Mouse (Mus musculus): ENCODE results near the gene Xpr1. TPM values are rescaled to one million over a fixed set of nuclear protein-coding genes. Genes with fewer than 3 reads are reported as not detected.

Gene Xpr1
- total and polyA plus RNA-seq, 3 experiments = 6.2 to 67.8 (median 12.2) TPM

DNA sequence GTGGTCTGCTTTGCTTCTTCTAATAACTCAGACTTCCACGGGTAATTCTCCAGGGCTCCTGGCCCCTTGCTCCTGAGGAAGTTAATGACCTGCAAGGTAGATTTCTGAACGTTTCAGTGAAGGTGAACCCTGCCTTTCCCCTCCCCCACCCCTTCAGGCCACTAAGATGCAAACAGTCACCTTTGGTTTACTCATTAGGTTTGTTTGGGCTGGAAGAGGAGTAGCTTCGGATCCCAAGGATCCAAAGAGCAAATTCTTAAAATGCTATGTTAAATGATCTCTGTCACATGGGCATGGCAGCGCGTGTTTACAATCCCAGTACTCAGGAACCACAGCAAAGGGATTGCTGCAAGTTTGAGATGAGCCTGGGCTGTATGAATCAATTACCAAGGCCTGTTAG is 169.8 kb downstream of the Xpr1 start:
- no peaks in the 10 kb centered on the region for H3K9me3 ChIP-seq (replicated peaks; ENCODE audit: insufficient read depth, low read length)
- no peaks in the 10 kb centered on the region for H3K36me3 ChIP-seq (ENCODE audit: control insufficient read depth in 1 of 2, insufficient read depth in 2 of 2, low read length in 2 of 2)
- no peak for TF ChIP-seq CHD2 (IDR thresholded peaks at IDR 0.05; ENCODE audit: low read length)
- no peak for TF ChIP-seq HCFC1 (IDR thresholded peaks at IDR 0.05; ENCODE audit: low read depth, low read length)
- no peak for TF ChIP-seq TCF12 (IDR thresholded peaks at IDR 0.05; ENCODE audit: low read depth, low read length)
- no peak for TF ChIP-seq NRF1 (IDR thresholded peaks at IDR 0.05; ENCODE audit: insufficient read depth, low read depth, low read length, poor library complexity, severe bottlenecking)
- no peak for TF ChIP-seq BHLHE40 (IDR thresholded peaks at IDR 0.05; ENCODE audit: borderline replicate concordance, low read depth, low read length)
- no peak for TF ChIP-seq GABPA (IDR thresholded peaks at IDR 0.05; ENCODE audit: low read depth, low read length)
- TF ChIP-seq MYB (IDR thresholded peaks at IDR 0.05; ENCODE audit: low read depth, low read length) = no peak
- TF ChIP-seq USF2 (IDR thresholded peaks at IDR 0.05; ENCODE audit: borderline replicate concordance in 1 of 2, insufficient read depth in 1 of 2, low read depth in 1 of 2, low read length in 2 of 2) = no peak
- TF ChIP-seq SMC3 (IDR thresholded peaks at IDR 0.05; ENCODE audit: low read depth, low read length) = no peak
- TF ChIP-seq RCOR1 (IDR thresholded peaks at IDR 0.05; ENCODE audit: low read depth, low read length) = no peak
- TF ChIP-seq POLR2AphosphoS2 (IDR thresholded peaks at IDR 0.05; ENCODE audit: low read length) = no peak
- TF ChIP-seq POLR2A (IDR thresholded peaks at IDR 0.05; ENCODE audit: control insufficient read depth in 1 of 2, insufficient read depth in 1 of 2, low read depth in 1 of 2, low read length in 2 of 2, poor library complexity in 1 of 2) = no peak
- no peak for TF ChIP-seq TAL1 (IDR thresholded peaks at IDR 0.05; ENCODE audit: low read length)
- no peak for DNase-seq (ENCODE audit: low read depth, low spot score)
- no peak overlapping the region for H3K4me3 ChIP-seq (ENCODE audit: control insufficient read depth in 1 of 2, insufficient read depth in 1 of 2, low read depth in 2 of 2, low read length in 2 of 2)
- H3K9ac ChIP-seq (ENCODE audit: control insufficient read depth, low read depth, low read length, poor library complexity, severe bottlenecking) = no peak overlapping the region
- H3K79me2 ChIP-seq (ENCODE audit: control insufficient read depth, insufficient read depth, low read length, poor library complexity) = no peaks in the 10 kb centered on the region
- no peak overlapping the region for H3K27ac ChIP-seq (ENCODE audit: control insufficient read depth, low read depth, low read length)
- peaks cover 2 to 4% of the 10 kb centered on the region in 2 experiments for H3K4me1 ChIP-seq (ENCODE audit: control insufficient read depth in 1 of 2, insufficient read depth in 2 of 2, low read length in 2 of 2)
- no peaks in the 10 kb centered on the region for H3K27me3 ChIP-seq (ENCODE audit: control insufficient read depth in 1 of 2, insufficient read depth in 2 of 2, low read length in 2 of 2)

DNA sequence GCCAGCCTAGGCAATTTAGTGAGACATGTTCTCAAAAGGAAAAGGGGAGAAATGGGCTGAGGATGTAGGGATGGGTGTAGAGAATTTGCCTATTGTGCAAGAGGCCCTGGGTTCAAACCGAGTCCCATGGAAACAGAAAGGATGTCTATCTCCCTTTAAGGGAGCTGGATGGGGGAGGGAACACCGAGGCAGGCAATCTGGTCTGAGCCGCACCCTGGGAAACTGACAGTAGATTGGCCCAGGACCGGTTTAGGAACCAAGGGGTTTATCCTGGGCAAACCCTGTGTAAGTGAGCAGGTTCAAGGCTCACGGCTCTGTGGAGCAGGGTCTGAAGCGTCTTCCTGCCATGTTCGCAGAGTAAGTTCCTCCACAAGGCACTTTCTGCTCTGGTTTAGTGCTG is 171.7 kb downstream of the Xpr1 start:
- H3K79me2 ChIP-seq (ENCODE audit: control insufficient read depth, insufficient read depth, low read length, poor library complexity) = no peaks in the 10 kb centered on the region
- H3K9ac ChIP-seq (ENCODE audit: control insufficient read depth, low read depth, low read length, poor library complexity, severe bottlenecking) = no peak overlapping the region
- no peak overlapping the region for H3K27ac ChIP-seq (ENCODE audit: control insufficient read depth, low read depth, low read length)
- DNase-seq (ENCODE audit: low read depth, low spot score) = no peak
- TF ChIP-seq MYC (IDR thresholded peaks at IDR 0.05; ENCODE audit: low read depth, low read length) = no peak
- TF ChIP-seq POLR2A (IDR thresholded peaks at IDR 0.05; ENCODE audit: control insufficient read depth in 1 of 2, insufficient read depth in 1 of 2, low read depth in 1 of 2, low read length in 2 of 2, poor library complexity in 1 of 2) = no peak
- TF ChIP-seq TBP (IDR thresholded peaks at IDR 0.05; ENCODE audit: low read depth, low read length) = no peak
- TF ChIP-seq TAL1 (IDR thresholded peaks at IDR 0.05; ENCODE audit: low read length) = no peak
- TF ChIP-seq RCOR1 (IDR thresholded peaks at IDR 0.05; ENCODE audit: low read depth, low read length) = no peak
- H3K27me3 ChIP-seq (ENCODE audit: control insufficient read depth in 1 of 2, insufficient read depth in 2 of 2, low read length in 2 of 2) = no peaks in the 10 kb centered on the region
- no peaks in the 10 kb centered on the region for H3K36me3 ChIP-seq (ENCODE audit: control insufficient read depth in 1 of 2, insufficient read depth in 2 of 2, low read length in 2 of 2)
- H3K4me3 ChIP-seq (ENCODE audit: control insufficient read depth in 1 of 2, insufficient read depth in 1 of 2, low read depth in 2 of 2, low read length in 2 of 2) = no peak overlapping the region
- no peaks in the 10 kb centered on the region for H3K9me3 ChIP-seq (replicated peaks; ENCODE audit: insufficient read depth, low read length)
- H3K4me1 ChIP-seq (ENCODE audit: control insufficient read depth in 1 of 2, insufficient read depth in 2 of 2, low read length in 2 of 2) = no peaks in the 10 kb centered on the region
